ENCODE assay signal across 8 mouse cellular contexts in the genomic region with DNA sequence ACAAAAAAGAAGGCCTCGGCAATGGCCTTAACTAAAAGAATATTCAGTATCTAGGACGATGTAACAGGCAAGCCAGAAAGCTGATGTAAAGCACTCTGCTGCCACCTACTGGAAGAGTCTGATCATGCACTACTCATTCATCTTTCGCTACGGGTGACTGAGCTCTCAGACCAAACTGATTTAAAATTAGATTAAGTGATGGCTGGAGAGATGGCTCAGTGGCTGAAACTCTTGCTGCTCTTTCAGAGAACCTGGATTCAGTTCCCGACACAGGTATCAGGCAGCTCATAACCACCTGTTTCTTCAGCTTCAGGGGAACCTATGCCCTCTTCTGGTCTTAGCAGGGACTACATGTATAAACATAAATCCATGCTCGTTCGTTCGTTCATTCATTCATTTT. TPM values are rescaled to one million over a fixed set of nuclear protein-coding genes. Genes with fewer than 3 reads are reported as not detected.
DNase-seq lines count a peak whose midpoint lies in the region; ATAC-seq lines count a peak whose summit lies in the region.

No protein-coding gene starts in this region.

- no peak overlapping the region for H3K27ac ChIP-seq in heart, embryonic 12.5 days (ENCODE audit: poor library complexity, severe bottlenecking)
- H3K27ac ChIP-seq in liver, embryonic 12.5 days: no peak overlapping the region
- H3K27ac ChIP-seq in stomach, embryonic 16.5 days (ENCODE audit: low read length): no peak overlapping the region

- 16% methylated on average over 8 of the region's 8 CpGs for WGBS in heart, embryonic 12.5 days
- 12% methylated on average over 8 of the region's 8 CpGs for WGBS in liver, embryonic 12.5 days (ENCODE audit: insufficient replicate concordance)
- 11% methylated on average over 8 of the region's 8 CpGs for WGBS in stomach, embryonic 16.5 days

- no peak overlapping the region for H3K9ac ChIP-seq in heart, embryonic 12.5 days
- no peak overlapping the region for H3K9ac ChIP-seq in liver, embryonic 12.5 days
- no peak overlapping the region for H3K9ac ChIP-seq in stomach, embryonic 16.5 days (ENCODE audit: low read length)

- peak; percentile 59 to 75 for DNase-seq in CD8-positive naive resting alpha-beta T cell, adult 2 months (ENCODE audit: low read depth in 2 of 2, low spot score in 2 of 2)
- peak; percentile 60 for DNase-seq in brain, embryonic 18.5 days (ENCODE audit: low read depth, low spot score)
- DNase-seq in kidney, postnatal 10 days: peak; percentile 88
- peak; percentile 70 to 77 for DNase-seq in natural killer cell, adult 2 months (ENCODE audit: low spot score in 2 of 2)

- H3K9me3 ChIP-seq in heart, embryonic 12.5 days (replicated peaks): no peaks in the 10 kb centered on the region
- no peaks in the 10 kb centered on the region for H3K9me3 ChIP-seq in liver, embryonic 12.5 days (replicated peaks)
- no peaks in the 10 kb centered on the region for H3K9me3 ChIP-seq in stomach, embryonic 16.5 days (replicated peaks; ENCODE audit: control insufficient read depth, low read length)

- H3K4me2 ChIP-seq in heart, embryonic 12.5 days: peak overlapping the region; percentile 59
- peak overlapping the region; percentile 59 for H3K4me2 ChIP-seq in liver, embryonic 12.5 days
- peak overlapping the region; percentile 36 for H3K4me2 ChIP-seq in stomach, embryonic 16.5 days (ENCODE audit: low read depth, low read length)

- H3K4me3 ChIP-seq in heart, embryonic 12.5 days: peak overlapping the region; percentile 40
- H3K4me3 ChIP-seq in liver, embryonic 12.5 days: peak overlapping the region; percentile 43
- peak overlapping the region; percentile 30 for H3K4me3 ChIP-seq in stomach, embryonic 16.5 days (replicated peaks; ENCODE audit: low read length)

- peaks cover 39% of the 10 kb centered on the region for H3K36me3 ChIP-seq in heart, embryonic 12.5 days
- peaks cover 32% of the 10 kb centered on the region for H3K36me3 ChIP-seq in liver, embryonic 12.5 days
- H3K36me3 ChIP-seq in stomach, embryonic 16.5 days (ENCODE audit: control insufficient read depth, insufficient read depth, low read length): 0 out of 2 replicates have a peak, but pooled peaks cover 4% of the 10 kb centered on the region

- no peaks in the 10 kb centered on the region for H3K27me3 ChIP-seq in heart, embryonic 12.5 days (replicated peaks)
- H3K27me3 ChIP-seq in liver, embryonic 12.5 days (replicated peaks): no peaks in the 10 kb centered on the region
- H3K27me3 ChIP-seq in stomach, embryonic 16.5 days (ENCODE audit: control insufficient read depth, insufficient read depth, low read length): no peaks in the 10 kb centered on the region

- H3K4me1 ChIP-seq in heart, embryonic 12.5 days (replicated peaks): peaks cover 23% of the 10 kb centered on the region
- H3K4me1 ChIP-seq in liver, embryonic 12.5 days: 0 out of 2 replicates have a peak, but pooled peaks cover 2% of the 10 kb centered on the region
- peaks cover 4% of the 10 kb centered on the region; the same call in 1 of the 2 replicates for H3K4me1 ChIP-seq in stomach, embryonic 16.5 days (ENCODE audit: control insufficient read depth, insufficient read depth, low read length)

- ATAC-seq in erythroid progenitor cell, adult 5-6 weeks (replicated peaks; ENCODE audit: low FRiP score, poor library complexity, severe bottlenecking): peak; percentile 83
- ATAC-seq in heart, embryonic 12.5 days (ENCODE audit: insufficient number of reproducible peaks, low FRiP score): no peak
- ATAC-seq in liver, embryonic 12.5 days: no peak
- ATAC-seq in stomach, embryonic 16.5 days (ENCODE audit: insufficient read depth, low FRiP score): no peak

RNA-seq across cellular contexts. Expression of gene Asb7, which starts 27.8 kb away (rescaled TPM):
- 2.9 and 5.0 TPM in 2 replicates for total RNA-seq in erythroid progenitor cell, adult 5-6 weeks (2015; ENCODE audit: low replicate concordance)
- 1.4 and 1.7 TPM in 2 replicates for total RNA-seq in erythroid progenitor cell, adult 5-6 weeks (2017; ENCODE audit: low replicate concordance)
- 14.2 and 14.6 TPM in 2 replicates for polyA plus RNA-seq in heart, embryonic 12.5 days (2016; fragmentation: Nextera tagmentation; extraction: Ambion mirVana)
- 6.5 and 6.8 TPM in 2 replicates for polyA plus RNA-seq in liver, embryonic 12.5 days (2016; fragmentation: Nextera tagmentation; extraction: Ambion mirVana)
- polyA plus RNA-seq in stomach, embryonic 16.5 days (2015; fragmentation: Nextera tagmentation; extraction: Ambion mirVana): 9.3 and 11.0 TPM in 2 replicates

RNA-seq across cellular contexts. Expression of gene Lins1, which starts 28.1 kb away (rescaled TPM):
- total RNA-seq in erythroid progenitor cell, adult 5-6 weeks (2015; ENCODE audit: low replicate concordance): 1.8 TPM in 1 of 2 replicates, not detected in the other
- 6.1 TPM in 1 of 2 replicates, not detected in the other for total RNA-seq in erythroid progenitor cell, adult 5-6 weeks (2017; ENCODE audit: low replicate concordance)
- 13.2 and 13.9 TPM in 2 replicates for polyA plus RNA-seq in heart, embryonic 12.5 days (2016; fragmentation: Nextera tagmentation; extraction: Ambion mirVana)
- 6.7 and 7.7 TPM in 2 replicates for polyA plus RNA-seq in liver, embryonic 12.5 days (2016; fragmentation: Nextera tagmentation; extraction: Ambion mirVana)
- polyA plus RNA-seq in stomach, embryonic 16.5 days (2015; fragmentation: Nextera tagmentation; extraction: Ambion mirVana): 16.1 and 17.8 TPM in 2 replicates
